Mouse (Mus musculus) limb, embryonic 13.5 days (tissue): ENCODE results near the gene Gp6. TPM values are rescaled to one million over a fixed set of nuclear protein-coding genes. Genes with fewer than 3 reads are reported as not detected.

Source experiments
- ATAC-seq: fragments of 200-750 bp; cut with Nextera tagmentation; 2 replicates; pipeline ENCODE4 v1.8.0; 2017; ENCODE audit warnings: low read depth, moderate number of reproducible peaks, moderate TSS enrichment; ENCODE audit not compliant: low FRiP score
- H3K27ac ChIP-seq: fragments of 300-500 bp; sonication (generic); 2 replicates; pipeline ENCODE4 v1.5.1; 2015; ENCODE audit warnings: inconsistent platforms, mild to moderate bottlenecking, moderate library complexity
- H3K27me3 ChIP-seq: fragments of 300-500 bp; sonication (generic); 2 replicates; pipeline ENCODE4 v1.6.1; 2015; ENCODE audit warnings: mild to moderate bottlenecking, inconsistent platforms
- H3K36me3 ChIP-seq: fragments of 300-500 bp; sonication (generic); 2 replicates; pipeline ENCODE4 v1.6.1; 2015; ENCODE audit warnings: inconsistent platforms, mild to moderate bottlenecking, moderate library complexity
- H3K4me1 ChIP-seq: fragments of 300-500 bp; sonication (generic); 2 replicates; pipeline ENCODE4 v1.6.1; 2015; ENCODE audit warnings: inconsistent platforms
- H3K4me2 ChIP-seq: fragments of 300-500 bp; sonication (generic); replicated peaks from 2 replicates; pipeline ENCODE4 v1.6.1; 2015; ENCODE audit warnings: inconsistent platforms, mild to moderate bottlenecking, moderate library complexity
- H3K4me3 ChIP-seq: fragments of 300-500 bp; sonication (generic); 2 replicates; pipeline ENCODE4 v1.5.1; 2015; ENCODE audit warnings: moderate library complexity, mild to moderate bottlenecking, inconsistent platforms
- H3K9ac ChIP-seq: fragments of 300-500 bp; sonication (generic); 2 replicates; pipeline ENCODE4 v1.6.1; 2015; ENCODE audit warnings: mild to moderate bottlenecking, inconsistent platforms
- H3K9me3 ChIP-seq: fragments of 300-500 bp; sonication (generic); 2 replicates; pipeline ENCODE4 v1.6.1; 2016; ENCODE audit warnings: inconsistent platforms
- WGBS: fragments of 180-500 bp; shearing (Covaris S2); methylation state at CpG from one replicate; pipeline ENCODE4 v1.1.7; 2015; 5-methylcytosine and 5-hydroxymethylcytosine counted together
- microRNA-seq: library from miRNA; unstranded; fragments of <30 nt; microRNA quantifications from one replicate; pipeline ENCODE4, GENCODE M21; 2016
- polyA plus RNA-seq: library from polyadenylated mRNA; unstranded; fragments of >200 nt; fragmentation: Nextera tagmentation; extraction: Ambion mirVana; gene quantifications from 2 replicates; pipeline ENCODE4 v1.2.1, GENCODE M21; 2015

Gp6 gene
- polyA plus RNA-seq, 1 experiment from 2014 or later = 0.09 TPM

GRCm38 (mm10) chr7:4373521-4373920, 24.0 kb downstream of the Gp6 start:
- no peaks in the 10 kb centered on the region for H3K36me3 ChIP-seq
- no peak overlapping the region for H3K27ac ChIP-seq
- no peak overlapping the region for H3K4me3 ChIP-seq
- ATAC-seq = no peak
- no peak overlapping the region for H3K9ac ChIP-seq
- no peaks in the 10 kb centered on the region for H3K4me1 ChIP-seq
- H3K27me3 ChIP-seq = no peaks in the 10 kb centered on the region
- no peak overlapping the region for H3K4me2 ChIP-seq
- 82% methylated on average over 7 of the region's 7 CpGs for WGBS
- H3K9me3 ChIP-seq = no peaks in the 10 kb centered on the region

- ATAC-seq = no peak
- Histone ChIP-seq H3K4me1 (no peaks in the 10 kb centered on the region), H3K36me3 (no peaks in the 10 kb centered on the region), H3K27ac (no peak within 1 kb of the TSS), H3K9ac (no peak within 1 kb of the TSS), H3K4me2 (no peak within 1 kb of the TSS), H3K4me3 (no peak within 1 kb of the TSS), H3K9me3 (no peaks in the 10 kb centered on the region), H3K27me3 (no peaks in the 10 kb centered on the region)
These were observed 60.0 kb downstream of the Gp6 start, which contains the start of gene Ncr1 for GRCm38 (mm10) chr7:4337509-4337908. TSS of gene Ncr1 (plus strand) at chr7:4337724.

GRCm38 (mm10) chr7:4323301-4323700, 74.2 kb downstream of the Gp6 start:
- Histone ChIP-seq H3K4me1 (no peaks in the 10 kb centered on the region), H3K9me3 (no peaks in the 10 kb centered on the region), H3K27ac (no peak overlapping the region), H3K27me3 (no peaks in the 10 kb centered on the region), H3K36me3 (no peaks in the 10 kb centered on the region), H3K4me3 (no peak overlapping the region), H3K4me2 (no peak overlapping the region), H3K9ac (no peak overlapping the region)
- ATAC-seq = no peak
- WGBS = 78% methylated on average over 2 of the region's 2 CpGs

Small RNA genes lying within 50 kb of the gene (microRNA-seq; reads per million reads assigned to microRNA genes)
- not detected for gene Gm24605
- gene Gm24752 = not detected
- not detected for gene Gm25349

Other genes starting within 250 kb of the Gp6 start
- gene Leng9, start 247.4 kb downstream of the Gp6 start, polyA plus RNA-seq = 4.6 and 4.9 TPM in 2 replicates
- 70.9 and 74.3 TPM in 2 replicates for gene Cdc42ep5, start 232.9 kb downstream of the Gp6 start, polyA plus RNA-seq
- gene Lilra5, start 160.0 kb downstream of the Gp6 start, polyA plus RNA-seq = 0.06 and 0.09 TPM in 2 replicates
- gene Ncr1, start 60.0 kb downstream of the Gp6 start, polyA plus RNA-seq = not detected in 2 replicates
- gene Rdh13, start 47.9 kb upstream of the Gp6 start, polyA plus RNA-seq = 29.2 and 32.1 TPM in 2 replicates
- gene Eps8l1, start 62.9 kb upstream of the Gp6 start, polyA plus RNA-seq = 5.9 and 6.3 TPM in 2 replicates
- gene Ppp1r12c, start 103.9 kb upstream of the Gp6 start, polyA plus RNA-seq = 43.8 and 50.2 TPM in 2 replicates
- 298 and 309 TPM in 2 replicates for gene Tnnt1, start 118.6 kb upstream of the Gp6 start, polyA plus RNA-seq
- 4.9 and 5.5 TPM in 2 replicates for gene Tnni3, start 126.5 kb upstream of the Gp6 start, polyA plus RNA-seq
- gene Dnaaf3, start 134.7 kb upstream of the Gp6 start, polyA plus RNA-seq = 3.0 and 3.3 TPM in 2 replicates
- gene Syt5, start 149.8 kb upstream of the Gp6 start, polyA plus RNA-seq = 5.5 and 6.0 TPM in 2 replicates
- not detected in 2 replicates for gene Ptprh, start 206.3 kb upstream of the Gp6 start, polyA plus RNA-seq
- 1.2 and 1.3 TPM in 2 replicates for gene Tmem86b, start 233.7 kb upstream of the Gp6 start, polyA plus RNA-seq